Mouse (Mus musculus): ENCODE data around the gene Carmil1. TPM values are rescaled to one million over a fixed set of nuclear protein-coding genes. Genes with fewer than 3 reads are reported as not detected.

Gene Carmil1
- polyA plus RNA-seq, 1 experiment from 2014 or later, result 16.6 TPM

- H3K36me3 ChIP-seq (ENCODE audit: control insufficient read depth, insufficient read depth, low read length), result no peaks in the 10 kb centered on the region
- H3K27me3 ChIP-seq (ENCODE audit: control insufficient read depth, insufficient read depth, low read length), result no peaks in the 10 kb centered on the region
- H3K4me2 ChIP-seq, result no peak overlapping the region
- DNase-seq (ENCODE audit: low spot score, missing footprints), result no peak
- H3K4me1 ChIP-seq (ENCODE audit: control insufficient read depth, insufficient read depth, low read length), result no peaks in the 10 kb centered on the region
- no peak overlapping the region for H3K27ac ChIP-seq (ENCODE audit: low read depth, low read length)
- 89% methylated on average over 10 of the region's 10 CpGs for WGBS
- H3K4me3 ChIP-seq (ENCODE audit: low read depth, low read length), result no peak overlapping the region
- no peak overlapping the region for H3K9ac ChIP-seq (ENCODE audit: low read length)
- no peaks in the 10 kb centered on the region for H3K9me3 ChIP-seq (ENCODE audit: control insufficient read depth, low read length)
- no peak for ATAC-seq (ENCODE audit: low FRiP score)
Observed at GRCm38 (mm10) chr13:24231746-24232483, 48.7 kb downstream of the Carmil1 start.

GRCm38 (mm10) chr13:24231146-24231545 lies 49.4 kb downstream of the Carmil1 start:
- H3K27ac ChIP-seq (ENCODE audit: low read depth, low read length), result no peak overlapping the region
- no peaks in the 10 kb centered on the region for H3K36me3 ChIP-seq (ENCODE audit: control insufficient read depth, insufficient read depth, low read length)
- H3K27me3 ChIP-seq (ENCODE audit: control insufficient read depth, insufficient read depth, low read length), result no peaks in the 10 kb centered on the region
- no peaks in the 10 kb centered on the region for H3K4me1 ChIP-seq (ENCODE audit: control insufficient read depth, insufficient read depth, low read length)
- no peak overlapping the region for H3K9ac ChIP-seq (ENCODE audit: low read length)
- DNase-seq (ENCODE audit: low spot score, missing footprints), result no peak
- H3K4me3 ChIP-seq (ENCODE audit: low read depth, low read length), result no peak overlapping the region
- no peak overlapping the region for H3K4me2 ChIP-seq
- H3K9me3 ChIP-seq (ENCODE audit: control insufficient read depth, low read length), result no peaks in the 10 kb centered on the region
- WGBS, result 98% methylated on average over 2 of the region's 2 CpGs
- ATAC-seq (ENCODE audit: low FRiP score), result no peak

GRCm38 (mm10) chr13:24230541-24231095 lies 50.0 kb downstream of the Carmil1 start:
- Histone ChIP-seq H3K4me1 (ENCODE audit: control insufficient read depth, insufficient read depth, low read length) (no peaks in the 10 kb centered on the region), H3K9ac (ENCODE audit: low read length) (no peak overlapping the region), H3K4me2 (no peak overlapping the region), H3K27ac (ENCODE audit: low read depth, low read length) (no peak overlapping the region), H3K9me3 (ENCODE audit: control insufficient read depth, low read length) (no peaks in the 10 kb centered on the region), H3K4me3 (ENCODE audit: low read depth, low read length) (no peak overlapping the region), H3K27me3 (ENCODE audit: control insufficient read depth, insufficient read depth, low read length) (no peaks in the 10 kb centered on the region), H3K36me3 (ENCODE audit: control insufficient read depth, insufficient read depth, low read length) (no peaks in the 10 kb centered on the region)
- ATAC-seq (ENCODE audit: low FRiP score) (no peak), DNase-seq (ENCODE audit: low spot score, missing footprints) (no peak)
- 82% methylated on average over 4 of the region's 4 CpGs for WGBS

GRCm38 (mm10) chr13:24223425-24224201 lies 57.0 kb downstream of the Carmil1 start:
- WGBS, result 85% methylated on average over 8 of the region's 8 CpGs
- peaks cover 4% of the 10 kb centered on the region for H3K4me1 ChIP-seq (ENCODE audit: control insufficient read depth, insufficient read depth, low read length)

GRCm38 (mm10) chr13:24220441-24220970 lies 60.1 kb downstream of the Carmil1 start:
- Histone ChIP-seq H3K4me2 (no peak overlapping the region), H3K9me3 (ENCODE audit: control insufficient read depth, low read length) (no peaks in the 10 kb centered on the region), H3K27me3 (ENCODE audit: control insufficient read depth, insufficient read depth, low read length) (no peaks in the 10 kb centered on the region), H3K4me1 (ENCODE audit: control insufficient read depth, insufficient read depth, low read length) (peaks cover 4% of the 10 kb centered on the region), H3K27ac (ENCODE audit: low read depth, low read length) (no peak overlapping the region), H3K4me3 (ENCODE audit: low read depth, low read length) (no peak overlapping the region), H3K9ac (ENCODE audit: low read length) (no peak overlapping the region), H3K36me3 (ENCODE audit: control insufficient read depth, insufficient read depth, low read length) (no peaks in the 10 kb centered on the region)
- ATAC-seq (ENCODE audit: low FRiP score) (no peak), DNase-seq (ENCODE audit: low spot score, missing footprints) (no peak)
- 95% methylated on average over 3 of the region's 3 CpGs for WGBS

More at GRCm38 (mm10) chr13:24223425-24224201, 57.0 kb downstream of the Carmil1 start:
- no peaks in the 10 kb centered on the region for H3K27me3 ChIP-seq (ENCODE audit: control insufficient read depth, insufficient read depth, low read length)
- ATAC-seq (ENCODE audit: low FRiP score) (no peak), DNase-seq (ENCODE audit: low spot score, missing footprints) (peak; percentile 85)
- H3K36me3 ChIP-seq (ENCODE audit: control insufficient read depth, insufficient read depth, low read length), result no peaks in the 10 kb centered on the region
- no peak overlapping the region for H3K9ac ChIP-seq (ENCODE audit: low read length)
- no peaks in the 10 kb centered on the region for H3K9me3 ChIP-seq (ENCODE audit: control insufficient read depth, low read length)
- H3K4me2 ChIP-seq, result no peak overlapping the region
- no peak overlapping the region for H3K4me3 ChIP-seq (ENCODE audit: low read depth, low read length)
- no peak overlapping the region for H3K27ac ChIP-seq (ENCODE audit: low read depth, low read length)

- WGBS, result 77% methylated on average over 2 of the region's 2 CpGs
- H3K9me3 ChIP-seq (ENCODE audit: control insufficient read depth, low read length), result no peaks in the 10 kb centered on the region
- no peak overlapping the region for H3K4me3 ChIP-seq (ENCODE audit: low read depth, low read length)
- DNase-seq (ENCODE audit: low spot score, missing footprints), result no peak
- ATAC-seq (ENCODE audit: low FRiP score), result no peak
- H3K27ac ChIP-seq (ENCODE audit: low read depth, low read length), result no peak overlapping the region
- H3K4me2 ChIP-seq, result no peak overlapping the region
- no peaks in the 10 kb centered on the region for H3K36me3 ChIP-seq (ENCODE audit: control insufficient read depth, insufficient read depth, low read length)
- H3K4me1 ChIP-seq (ENCODE audit: control insufficient read depth, insufficient read depth, low read length), result no peaks in the 10 kb centered on the region
- no peak overlapping the region for H3K9ac ChIP-seq (ENCODE audit: low read length)
- H3K27me3 ChIP-seq (ENCODE audit: control insufficient read depth, insufficient read depth, low read length), result no peaks in the 10 kb centered on the region
Observed at GRCm38 (mm10) chr13:24211229-24211628, 69.4 kb downstream of the Carmil1 start.

DNA sequence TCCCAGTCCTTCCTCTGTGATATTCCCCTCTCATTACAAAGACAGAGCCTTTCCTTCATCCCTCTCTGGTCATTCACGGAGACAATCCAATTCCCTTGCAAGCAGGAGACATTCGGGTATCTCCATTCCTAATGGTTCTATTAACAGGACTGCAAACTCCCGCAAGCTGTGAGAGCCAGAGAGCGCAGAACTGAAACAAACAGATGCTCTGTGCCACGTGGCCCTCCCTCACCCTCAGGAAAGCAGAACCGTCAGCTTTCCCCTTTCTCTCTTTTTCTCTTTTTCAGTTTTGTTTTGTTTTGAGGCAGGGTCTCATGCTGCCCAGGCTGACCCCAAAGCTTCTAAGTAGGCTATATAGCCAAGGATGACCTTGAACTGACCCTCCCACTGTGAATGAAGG lies 74.5 kb downstream of the Carmil1 start:
- 78% methylated on average over 6 of the region's 6 CpGs for WGBS
- ATAC-seq (ENCODE audit: low FRiP score) (no peak), DNase-seq (ENCODE audit: low spot score, missing footprints) (no peak)
- Histone ChIP-seq H3K9me3 (ENCODE audit: control insufficient read depth, low read length) (no peaks in the 10 kb centered on the region), H3K4me2 (no peak overlapping the region), H3K36me3 (ENCODE audit: control insufficient read depth, insufficient read depth, low read length) (no peaks in the 10 kb centered on the region), H3K4me3 (ENCODE audit: low read depth, low read length) (no peak overlapping the region), H3K27me3 (ENCODE audit: control insufficient read depth, insufficient read depth, low read length) (no peaks in the 10 kb centered on the region), H3K9ac (ENCODE audit: low read length) (no peak overlapping the region), H3K4me1 (ENCODE audit: control insufficient read depth, insufficient read depth, low read length) (no peaks in the 10 kb centered on the region), H3K27ac (ENCODE audit: low read depth, low read length) (no peak overlapping the region)

- H3K36me3 ChIP-seq (ENCODE audit: control insufficient read depth, insufficient read depth, low read length), result no peaks in the 10 kb centered on the region
- H3K4me3 ChIP-seq (ENCODE audit: low read depth, low read length), result no peak overlapping the region
- DNase-seq (ENCODE audit: low spot score, missing footprints) (no peak), ATAC-seq (ENCODE audit: low FRiP score) (no peak)
- H3K4me2 ChIP-seq, result no peak overlapping the region
- no peaks in the 10 kb centered on the region for H3K9me3 ChIP-seq (ENCODE audit: control insufficient read depth, low read length)
- H3K9ac ChIP-seq (ENCODE audit: low read length), result no peak overlapping the region
- no peaks in the 10 kb centered on the region; the same call in 1 of the 2 replicates for H3K4me1 ChIP-seq (ENCODE audit: control insufficient read depth, insufficient read depth, low read length)
- H3K27me3 ChIP-seq (ENCODE audit: control insufficient read depth, insufficient read depth, low read length), result no peaks in the 10 kb centered on the region
- no peak overlapping the region for H3K27ac ChIP-seq (ENCODE audit: low read depth, low read length)
- 85% methylated on average over 6 of the region's 6 CpGs for WGBS
Observed at GRCm38 (mm10) chr13:24202314-24202713, 78.3 kb downstream of the Carmil1 start.

Measured in midbrain, embryonic 11.5 days (tissue).